Mouse (Mus musculus) small intestine, adult 2 months (tissue): Measurements from ENCODE around the gene Samd4.

Experiments
- CTCF ChIP-seq: fragments of 200-500 bp; IDR thresholded peaks from 2 replicates; pipeline ENCODE4 v1.5.1; 2012; ENCODE audit warnings: low read depth, mild to moderate bottlenecking, control low read depth, inconsistent platforms, low read length, moderate library complexity, mixed read lengths; ENCODE audit not compliant: insufficient replicate concordance, insufficient read length; ENCODE audit errors: extremely low read depth
- POLR2A ChIP-seq: fragments of 200-500 bp; IDR thresholded peaks from 2 replicates; pipeline ENCODE4 v1.6.1; 2012; ENCODE audit warnings: low read depth, mild to moderate bottlenecking, control low read depth, inconsistent platforms, low read length, moderate library complexity

DNA sequence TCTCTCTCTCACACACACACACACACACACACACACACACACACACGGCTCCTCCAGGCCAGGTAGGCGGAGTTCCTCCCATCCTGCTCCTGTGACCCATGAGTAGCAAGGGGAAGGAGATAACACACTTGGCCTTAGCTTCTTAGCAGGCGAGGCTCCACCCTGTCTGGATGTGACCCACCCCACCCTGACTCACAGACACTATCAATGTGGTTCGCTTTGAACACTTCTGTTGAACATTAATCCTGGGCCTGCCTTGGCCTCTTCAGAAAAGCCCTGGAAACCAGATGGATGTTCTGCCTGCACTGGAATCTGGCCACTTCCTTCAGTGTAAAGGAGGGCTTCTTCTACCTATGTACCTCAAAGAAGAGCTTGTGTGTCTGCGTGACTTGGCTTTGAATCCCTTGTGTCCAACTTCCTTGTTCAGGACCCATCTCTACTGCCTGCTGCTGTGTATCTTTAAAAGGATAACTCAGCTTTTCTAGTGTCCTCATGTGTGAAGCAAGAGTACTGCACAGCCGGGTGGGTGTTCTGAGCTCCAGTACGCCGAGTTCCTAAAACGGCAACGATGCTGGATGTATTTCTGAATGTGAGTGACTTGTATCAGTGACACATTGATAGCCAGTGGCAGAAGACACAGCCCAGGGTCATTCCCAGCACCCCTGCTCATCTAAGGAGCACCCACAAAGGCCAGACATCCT lies 233.6 kb downstream of the Samd4 start:
- TF ChIP-seq POLR2A (no peak), CTCF (no peak)
